Mouse (Mus musculus) left cerebral cortex, adult 9 months (tissue): ENCODE measurements at regions not wholly inside any gene's neighbourhood (a gene's known extent, or its start where the extent isn't known, plus 50 kb on each side); places are given as distances from the start of the nearest gene placed in this dataset.

ENCODE experiments used
- DNase-seq, 2 experiments: peaks; one replicate each; pipeline ENCODE4 v3.0.0; 2022; ENCODE audit warnings: low spot score in 2 of 2

DNA sequence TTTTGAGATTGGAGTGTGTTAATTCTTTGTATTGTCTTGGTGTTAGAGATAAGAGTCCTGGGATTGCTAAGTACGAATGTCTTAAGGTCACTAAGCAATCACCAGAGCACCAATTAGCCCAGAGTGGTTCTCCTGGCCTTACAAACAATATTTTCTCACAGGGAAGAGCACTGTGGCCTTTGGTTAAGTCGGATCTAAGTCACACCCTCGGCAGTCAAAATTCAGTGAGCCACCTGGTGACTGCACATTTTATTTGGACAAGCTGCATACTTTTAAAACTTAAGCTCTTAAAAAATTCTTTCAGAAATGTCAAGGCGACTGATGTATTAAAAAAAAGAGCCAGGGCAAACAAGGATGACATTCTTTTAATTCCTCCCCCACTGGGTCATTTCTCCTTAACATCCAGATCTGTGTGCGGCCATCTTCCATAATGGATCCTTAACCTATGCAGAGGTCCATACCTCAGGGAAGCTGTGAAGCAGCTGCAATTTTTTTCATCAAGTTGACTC is 60.9 kb upstream of the Foxa2 start:
- no peak for DNase-seq

DNA sequence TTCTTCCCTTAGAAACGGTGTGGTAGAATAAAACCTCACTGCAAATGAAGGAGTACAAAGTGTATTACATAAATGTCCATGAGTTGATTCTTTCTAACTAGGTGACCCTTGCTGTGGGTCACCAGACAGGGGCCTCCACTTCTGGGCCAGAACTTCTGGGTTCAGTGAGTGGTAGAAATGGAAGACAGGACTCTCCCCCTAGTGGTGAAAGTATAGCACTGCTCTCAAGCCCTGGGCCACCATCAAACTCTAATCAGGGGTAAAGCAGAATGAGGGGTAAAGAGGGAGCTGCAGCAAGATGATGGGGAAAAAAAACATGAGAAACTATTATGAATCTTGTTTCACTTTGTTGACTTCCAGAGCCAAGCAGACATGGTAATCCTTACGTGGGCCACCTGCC is 63.4 kb upstream of the Foxa2 start:
- DNase-seq = no peak

DNA sequence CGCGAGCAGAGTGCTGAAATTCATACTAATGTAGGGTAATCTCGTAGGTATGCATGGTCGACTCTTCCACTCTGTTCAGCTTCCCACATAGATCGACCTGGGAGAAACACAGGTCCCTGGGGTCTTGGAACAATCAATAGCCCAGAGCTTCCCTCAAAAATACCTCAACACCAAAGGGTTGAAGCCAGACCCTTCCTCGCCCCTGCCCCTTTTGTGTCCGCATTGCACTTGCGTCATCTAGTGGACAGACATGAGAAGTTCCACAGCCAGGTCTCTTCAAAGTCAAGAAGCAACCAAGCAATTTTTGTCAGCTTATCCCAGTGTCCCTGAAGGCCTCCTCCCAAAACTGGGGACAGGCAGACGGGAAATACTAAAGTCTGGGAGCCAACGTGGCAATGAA is 65.1 kb upstream of the Foxa2 start:
- peak in 1 of 2 experiments; percentile 33 for DNase-seq

DNA sequence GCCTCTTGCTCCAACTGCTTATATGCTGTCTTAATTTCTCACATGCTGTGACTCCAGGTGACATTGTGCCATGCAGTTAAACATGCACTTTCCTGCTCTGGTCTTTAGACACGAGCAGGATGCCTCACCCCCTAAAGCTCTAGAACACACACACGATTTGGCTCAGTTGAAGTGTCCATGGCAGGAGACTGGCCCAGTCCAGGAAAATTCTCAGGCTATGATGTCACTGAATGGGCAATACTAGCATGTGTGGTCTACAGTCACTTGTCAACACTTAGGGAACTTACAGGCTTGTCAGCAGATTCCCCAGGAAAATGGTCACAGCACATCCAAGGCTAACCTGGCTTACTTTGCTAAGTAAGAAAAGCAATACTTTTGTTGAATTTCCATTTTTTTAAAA is 66.4 kb upstream of the Foxa2 start:
- DNase-seq = no peak

DNA sequence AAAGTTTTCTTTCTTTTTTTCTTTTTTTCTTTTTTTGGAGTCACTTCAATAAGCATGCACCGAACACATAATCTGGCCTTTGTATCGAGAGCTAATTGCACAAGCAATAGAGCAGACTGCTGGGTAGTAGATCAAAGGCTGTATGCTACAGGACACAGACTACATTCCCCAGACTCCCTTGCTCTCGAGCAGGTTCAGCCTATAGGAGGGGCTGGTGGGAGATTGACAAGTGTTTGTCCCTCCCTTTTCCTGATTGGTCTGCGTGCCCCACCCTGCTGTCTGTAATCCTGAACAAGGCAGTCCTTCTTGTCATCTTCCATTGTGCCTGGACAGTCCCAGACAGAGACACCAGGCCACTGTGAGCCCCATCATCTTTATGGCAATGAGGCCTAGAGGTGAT is 67.8 kb upstream of the Foxa2 start:
- no peak for DNase-seq

DNA sequence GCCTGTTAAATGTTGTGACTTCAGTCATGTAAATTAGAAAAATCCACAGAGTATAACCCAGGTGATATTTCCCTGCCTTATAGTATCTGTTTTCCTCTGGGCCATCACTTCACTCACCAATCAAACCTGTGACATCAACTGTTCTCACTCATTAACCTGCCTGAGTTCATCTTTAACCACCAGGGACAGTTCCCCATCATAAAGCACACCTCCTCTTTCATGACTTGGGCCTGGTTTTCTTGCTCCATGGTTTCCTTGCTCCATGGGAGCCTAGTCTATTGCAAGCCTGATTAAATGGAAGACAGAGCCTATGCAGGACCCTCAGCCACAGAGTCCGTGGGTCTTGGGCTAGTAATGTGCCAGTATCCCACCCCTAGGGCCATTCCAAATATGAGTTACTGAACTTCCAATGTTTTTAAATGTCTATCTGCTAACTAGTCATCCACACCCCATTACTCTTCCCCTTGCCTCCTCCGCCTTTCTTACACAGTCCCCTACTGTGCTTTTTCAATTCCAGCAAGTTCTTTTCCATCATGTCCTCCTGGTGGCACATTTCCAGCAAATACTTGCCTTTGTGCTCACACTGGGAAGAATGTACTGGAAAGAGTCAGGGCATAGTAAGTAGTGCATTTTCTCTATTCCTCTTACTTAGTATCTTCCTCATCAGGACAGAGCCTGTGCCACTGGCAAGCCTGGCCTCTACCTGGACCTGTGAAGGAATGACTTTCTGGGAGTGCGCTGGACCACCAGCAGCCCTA is 69.4 kb upstream of the Foxa2 start:
- no peak for DNase-seq

DNA sequence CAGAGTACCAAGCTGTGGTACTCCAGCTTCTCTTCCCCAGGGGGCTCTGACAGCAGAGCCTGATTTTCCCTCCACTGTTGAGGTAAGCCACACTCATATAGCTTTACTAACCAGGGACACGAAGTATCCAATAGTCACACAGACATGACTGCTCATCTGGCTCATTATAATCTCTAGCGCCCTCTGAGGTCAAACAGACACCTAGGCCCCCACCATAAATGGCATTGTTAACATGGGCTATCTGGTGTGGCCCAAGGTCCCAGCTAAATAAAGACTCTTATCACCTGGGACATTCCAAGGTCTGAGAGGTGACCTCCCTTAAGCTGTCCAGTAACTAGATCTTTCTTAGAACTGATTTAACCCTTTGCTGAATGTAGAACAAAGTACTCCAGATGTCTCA is 70.7 kb upstream of the Foxa2 start:
- no peak for DNase-seq

DNA sequence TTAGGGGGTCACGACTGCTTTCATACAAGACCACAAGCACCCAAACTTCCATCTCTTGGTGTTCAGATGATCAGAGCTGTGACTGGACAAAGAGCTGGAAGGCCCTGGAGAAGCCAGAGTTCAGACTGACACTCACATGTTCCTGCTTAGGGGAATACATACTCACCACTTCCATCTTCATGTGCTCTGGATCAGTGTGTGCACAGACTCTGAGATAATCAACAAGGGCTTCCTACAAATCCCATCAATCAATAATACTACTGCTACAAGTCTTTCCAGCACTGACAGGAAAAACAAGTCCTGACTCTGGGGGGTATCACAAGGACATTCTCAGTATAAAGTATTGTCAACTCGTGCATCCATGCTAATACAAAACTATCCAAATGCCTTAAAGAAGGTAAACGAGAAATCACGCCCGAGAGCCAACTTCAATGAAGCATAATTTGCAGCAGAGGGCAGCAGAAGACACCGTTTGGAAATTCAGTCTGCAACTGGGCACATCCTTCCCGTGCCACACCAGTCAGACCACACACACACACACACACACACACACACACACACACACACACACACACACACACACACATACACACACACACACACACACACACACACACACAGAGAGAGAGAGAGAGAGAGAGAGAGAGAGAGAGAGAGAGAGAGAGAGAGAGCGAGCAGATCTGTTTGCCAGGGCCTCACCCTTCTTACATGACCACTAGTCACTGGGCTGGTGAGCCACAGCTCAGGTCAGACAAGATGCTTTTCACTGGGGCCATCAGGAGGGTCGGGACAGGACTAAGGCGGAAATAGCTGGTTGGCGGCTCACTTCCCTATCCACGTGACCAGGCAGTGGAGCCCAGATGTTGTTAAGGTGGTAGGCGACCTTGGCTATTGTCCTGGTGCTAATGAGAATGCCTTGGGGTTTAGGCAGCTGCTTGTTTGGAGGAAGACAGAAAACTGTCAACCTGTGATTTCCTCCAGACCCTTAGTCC is 75.4 kb upstream of the Foxa2 start:
- DNase-seq = peak in 1 of 2 experiments; percentile 68

DNA sequence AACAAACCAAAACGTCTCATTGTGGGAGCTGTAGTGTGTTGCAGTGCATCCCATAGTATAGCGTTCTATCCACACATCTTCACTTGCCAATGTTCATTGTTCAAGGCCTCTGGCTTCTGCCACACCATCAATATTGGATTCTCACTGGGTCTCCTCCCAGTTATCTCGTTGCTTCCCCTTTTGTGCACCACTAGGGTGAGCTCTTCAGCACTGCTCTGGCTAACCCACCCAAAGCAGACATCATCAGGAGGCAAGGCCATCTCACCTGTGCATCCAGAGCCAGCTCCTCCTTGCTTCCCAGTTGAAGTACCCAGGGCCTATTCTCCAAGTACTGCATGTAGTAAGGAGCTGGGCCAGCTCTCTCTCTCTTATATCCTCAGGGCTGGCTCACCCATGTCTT is 77.0 kb upstream of the Foxa2 start:
- no peak for DNase-seq

DNA sequence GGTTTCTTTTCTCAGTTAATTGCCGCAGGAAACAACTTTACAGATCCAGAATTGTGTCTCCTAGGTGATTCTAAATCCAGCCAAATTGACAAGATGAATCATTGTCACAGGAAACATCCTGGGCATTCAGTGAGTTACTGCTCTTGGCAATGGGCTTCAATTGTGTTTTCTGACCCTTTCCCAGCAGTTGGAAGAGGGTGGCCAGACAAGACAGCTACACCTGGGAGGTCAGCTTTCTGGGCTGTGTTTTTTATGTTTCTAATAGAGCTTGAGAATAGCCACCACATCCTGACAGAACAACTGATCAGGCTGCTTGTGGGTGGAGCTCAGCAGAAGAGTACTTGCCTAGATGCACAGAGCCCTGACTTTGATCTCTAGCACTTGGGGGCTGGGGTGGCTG is 87.0 kb upstream of the Foxa2 start:
- no peak for DNase-seq

DNA sequence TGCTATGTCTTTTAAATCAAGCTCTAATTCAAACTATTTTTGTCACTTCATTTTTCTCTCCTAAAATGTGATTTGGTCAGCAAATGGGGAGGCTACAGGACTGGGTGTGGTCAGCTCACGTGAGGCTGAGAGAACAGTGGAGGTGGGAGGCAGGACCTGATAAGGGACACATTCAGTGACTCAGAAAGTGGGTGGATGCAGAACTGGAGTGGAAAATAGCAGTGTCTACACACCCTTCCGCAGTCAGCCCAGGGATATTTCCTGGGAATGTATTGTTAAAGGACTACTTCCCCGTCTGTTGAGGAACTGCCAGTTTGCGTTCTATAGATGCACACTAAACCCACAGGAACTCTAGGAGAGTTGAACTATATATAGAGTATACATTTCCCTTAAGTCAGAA is 95.2 kb upstream of the Foxa2 start:
- peak in 1 of 2 experiments; percentile 36 for DNase-seq

DNA sequence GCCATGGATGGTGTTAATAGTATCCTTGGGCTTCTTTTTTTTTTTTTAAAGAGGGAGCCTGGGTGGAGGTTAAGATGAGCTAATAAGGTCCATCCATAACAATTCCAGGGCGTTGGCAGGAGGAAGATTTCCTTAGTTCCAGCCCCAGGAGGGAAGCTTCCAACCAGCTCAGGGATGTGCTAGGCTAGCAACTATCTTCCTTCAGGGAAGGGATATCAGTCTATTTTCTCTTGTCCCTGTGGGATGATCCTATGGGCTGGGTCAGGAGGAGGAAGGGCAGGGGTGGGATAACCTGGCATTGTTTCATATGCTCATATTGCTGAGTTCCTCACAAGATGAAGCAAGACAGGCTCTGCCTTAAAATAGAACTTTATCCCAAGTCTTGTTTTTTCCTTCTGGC is 98.0 kb upstream of the Foxa2 start:
- DNase-seq = no peak

DNA sequence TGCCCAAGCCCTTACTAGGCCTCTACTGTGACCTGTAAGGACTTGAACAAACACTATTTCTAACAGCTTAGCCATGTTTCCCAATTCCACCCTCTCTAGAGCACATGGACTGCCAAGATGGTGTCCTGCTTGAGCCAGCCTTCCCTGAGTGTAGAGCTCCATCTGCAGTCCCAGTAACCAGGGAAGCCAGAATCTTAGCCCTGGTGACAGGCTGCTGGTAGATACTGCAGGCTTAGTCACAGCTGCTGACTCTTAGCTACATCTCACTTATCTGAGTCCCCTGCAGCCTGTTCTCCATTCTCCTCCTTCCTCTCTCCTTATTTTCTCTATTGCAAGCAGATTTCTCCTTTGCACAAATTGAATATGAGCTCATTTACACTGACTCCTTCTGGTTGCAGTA is 101.5 kb upstream of the Foxa2 start:
- DNase-seq = no peak

DNA sequence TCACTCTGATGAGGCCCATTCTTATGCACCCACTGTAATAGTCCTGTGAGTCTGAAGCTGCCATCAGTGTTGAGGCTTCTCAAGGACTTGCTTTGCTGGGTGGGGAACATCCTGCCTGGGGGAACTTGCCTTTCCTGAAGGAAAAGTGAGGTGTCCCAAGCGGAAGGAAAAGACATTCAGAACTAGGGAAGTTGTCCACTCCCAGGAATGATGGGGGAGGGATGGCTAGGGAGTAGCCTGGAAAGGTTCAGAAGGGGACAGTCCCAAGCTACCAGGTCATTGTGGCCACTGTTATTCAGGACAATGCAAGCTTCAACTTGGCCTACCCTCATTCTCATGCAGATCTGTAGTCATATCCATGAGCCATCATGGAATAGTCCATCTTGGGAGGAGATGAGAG is 102.7 kb upstream of the Foxa2 start:
- DNase-seq = no peak

DNA sequence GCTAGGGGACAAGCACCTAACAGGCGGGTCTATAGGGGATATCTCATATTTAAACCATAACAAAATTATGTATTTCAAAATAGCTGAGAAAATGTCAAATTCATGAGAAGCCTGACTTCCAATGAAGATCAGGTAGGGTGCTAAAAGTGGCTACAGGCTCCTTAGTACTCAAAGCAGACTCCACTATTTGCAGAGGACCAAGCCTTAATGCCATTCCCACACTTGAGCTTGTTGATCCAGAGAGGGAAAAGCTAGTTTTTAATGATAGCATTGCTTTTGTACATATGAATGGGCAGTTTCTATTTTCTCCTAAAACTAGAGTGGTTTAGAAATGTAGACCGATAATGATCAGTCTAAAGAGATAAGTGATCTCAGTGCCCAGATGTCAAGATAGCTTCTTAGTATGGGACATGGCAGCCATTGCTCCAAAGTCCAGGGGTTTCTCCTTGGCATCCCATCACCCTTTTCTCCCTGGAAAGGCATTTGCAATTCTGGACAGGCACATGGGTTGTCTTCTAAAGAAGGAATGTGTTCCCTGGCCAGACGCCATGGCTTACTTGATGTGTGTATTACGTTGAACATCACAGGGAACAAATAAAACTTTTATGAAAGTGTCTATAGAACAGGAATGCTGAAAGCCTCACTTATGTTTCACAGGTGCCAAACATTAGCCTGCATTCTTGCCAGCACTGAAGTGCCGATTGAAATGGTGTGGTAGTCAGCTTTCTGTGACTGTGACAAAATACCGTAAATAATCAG is 106.9 kb upstream of the Foxa2 start:
- DNase-seq = no peak

DNA sequence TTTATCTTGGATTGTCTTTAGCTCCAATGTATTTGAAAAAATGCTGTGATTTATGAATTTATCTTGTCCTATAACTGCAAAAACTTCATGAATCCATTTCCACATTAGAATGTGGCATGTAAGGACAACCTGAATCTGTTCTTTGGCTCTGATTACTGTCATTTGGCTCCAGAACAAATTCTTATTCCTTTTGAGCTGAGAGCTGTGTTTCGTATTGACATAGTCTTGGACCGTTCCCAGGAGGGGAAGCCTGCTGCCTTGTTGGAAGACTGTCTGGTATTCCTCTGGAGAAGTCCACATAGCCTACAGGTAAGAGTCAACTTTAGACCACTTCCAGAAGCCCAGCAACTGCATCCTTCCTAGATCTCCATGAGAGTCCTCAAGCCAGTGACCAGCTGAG is 109.4 kb upstream of the Foxa2 start:
- no peak for DNase-seq

DNA sequence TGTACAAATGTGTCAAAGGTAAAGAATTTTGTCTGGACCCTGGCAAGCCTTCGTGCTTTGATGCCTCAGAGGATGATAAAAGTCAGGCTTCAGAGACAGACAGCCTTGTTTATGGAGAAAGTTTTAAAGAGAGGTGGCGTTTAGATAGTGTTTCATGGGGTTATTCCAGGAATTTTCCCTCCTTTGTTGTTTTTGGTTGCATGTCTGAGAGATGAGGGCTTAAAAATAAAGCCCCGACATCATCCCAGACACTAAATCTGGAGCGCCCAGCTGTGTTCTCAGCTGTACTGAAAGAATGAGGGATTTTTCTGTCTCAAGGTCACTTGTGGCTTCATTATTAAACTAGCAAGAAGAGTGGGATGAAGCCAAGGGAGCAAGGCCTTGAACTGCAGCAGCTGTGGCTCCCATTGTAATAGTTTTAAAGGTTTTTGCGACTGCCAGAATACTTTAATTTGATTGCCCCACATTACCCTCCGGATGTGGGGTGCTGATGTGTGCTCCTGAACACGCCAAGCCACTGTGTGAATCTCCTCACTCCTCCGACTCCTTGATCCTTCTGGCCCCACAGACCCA is 112.3 kb upstream of the Foxa2 start:
- DNase-seq = no peak

DNA sequence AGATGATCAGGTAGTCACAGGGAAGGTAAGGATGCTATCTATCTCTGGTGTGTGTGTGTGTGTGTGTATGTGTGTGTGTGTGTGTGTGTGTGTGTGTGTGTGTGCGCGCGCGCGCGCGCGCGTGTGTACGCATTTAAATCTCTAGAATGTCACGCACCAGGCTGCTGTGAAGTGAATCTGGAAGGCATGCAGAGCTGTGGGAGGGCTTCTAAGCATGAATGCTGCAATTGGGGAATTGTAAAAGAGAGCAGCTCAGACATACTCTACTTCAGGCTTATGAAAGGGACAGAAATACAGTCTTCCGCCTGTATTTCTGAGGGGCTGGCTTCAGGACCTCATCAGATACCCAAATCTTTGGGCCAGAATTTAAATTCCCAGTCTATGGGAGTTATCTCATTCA is 114.2 kb upstream of the Foxa2 start:
- DNase-seq = no peak

DNA sequence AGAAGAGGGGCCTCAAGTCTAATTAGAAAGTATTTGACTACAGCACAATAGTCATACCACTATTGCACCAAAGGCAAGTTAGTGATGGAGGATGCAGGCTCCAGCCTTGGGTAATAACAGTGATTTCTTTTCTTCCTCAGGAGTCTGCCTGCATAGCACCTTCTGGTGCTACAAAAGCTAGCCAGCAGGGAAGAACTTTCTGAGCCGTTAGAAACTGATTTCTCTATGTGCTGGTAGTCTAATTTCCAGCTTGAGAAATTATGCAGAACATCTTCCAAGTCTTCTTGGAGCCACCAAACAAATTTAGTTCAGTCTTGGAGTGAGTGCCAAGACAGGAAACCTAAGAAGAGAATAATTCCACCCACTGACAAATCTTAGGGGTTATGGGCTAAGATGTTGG is 115.2 kb upstream of the Foxa2 start:
- DNase-seq = peak; percentile 33 to 56

DNA sequence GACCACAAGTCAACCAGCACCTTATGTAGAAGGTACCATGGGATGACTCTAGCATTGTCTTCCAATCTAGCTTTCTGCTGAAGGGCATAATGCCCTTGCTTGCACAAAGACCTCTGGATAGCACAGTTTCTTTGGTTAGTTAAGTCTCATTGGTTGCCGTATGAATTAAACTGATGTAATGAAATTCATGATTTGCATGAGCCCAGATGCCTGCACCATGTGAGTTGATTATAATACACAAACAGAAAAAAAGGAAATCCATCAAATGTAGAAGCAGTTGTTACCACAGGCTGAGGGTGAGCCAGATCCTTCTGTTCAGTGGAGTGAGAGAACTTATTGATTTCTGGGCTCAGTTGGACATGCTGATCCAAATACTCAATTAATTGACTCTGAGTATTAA is 115.8 kb upstream of the Foxa2 start:
- no peak for DNase-seq

DNA sequence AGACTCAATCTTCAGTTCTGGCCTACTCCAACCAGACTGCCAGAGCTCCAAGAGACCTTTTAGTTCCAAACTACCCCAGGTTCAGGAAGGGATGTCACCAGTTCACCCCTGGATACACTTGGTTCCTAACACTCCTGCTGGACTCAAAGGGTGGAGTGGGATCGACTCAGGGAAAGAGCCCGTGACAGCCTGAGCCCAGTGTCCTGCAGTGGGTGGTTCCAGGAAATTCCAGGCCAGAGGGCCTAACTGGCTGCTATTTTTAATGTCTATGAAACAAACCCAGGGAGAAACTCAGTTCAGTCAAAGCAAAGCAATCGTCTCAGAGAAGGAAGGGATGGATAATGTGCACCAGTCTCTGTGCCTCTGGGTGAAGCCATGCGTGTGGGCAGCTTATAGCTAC is 124.3 kb upstream of the Foxa2 start:
- no peak for DNase-seq

DNA sequence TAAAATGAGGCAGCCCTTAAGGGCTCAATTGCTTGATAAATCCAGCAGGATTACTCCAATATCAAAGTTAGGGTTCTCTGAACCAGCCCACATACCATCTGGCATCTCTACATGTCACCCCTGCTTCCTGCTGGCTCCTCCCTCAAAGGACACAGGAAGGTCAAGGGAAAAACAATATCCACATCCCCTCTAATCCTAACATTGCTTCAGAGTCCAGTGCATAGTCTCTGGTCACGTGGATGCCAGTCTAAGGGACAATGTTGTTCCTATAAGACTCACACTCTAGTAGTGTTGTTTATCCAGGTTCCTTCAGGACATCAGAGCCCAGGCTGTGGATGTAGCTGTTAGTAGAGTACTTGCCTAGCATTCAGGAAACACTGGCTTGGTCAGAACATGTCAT is 124.9 kb upstream of the Foxa2 start:
- DNase-seq = no peak
